Mouse (Mus musculus) cortical plate, adult 2 months (tissue): ENCODE results near the gene Hip1. TPM values are rescaled to one million over a fixed set of nuclear protein-coding genes. Genes with fewer than 3 reads are reported as not detected.
A peak's percentile ranks its signal among the peaks of the same experiment; 100 is the strongest.

Source experiments
- H3K27ac ChIP-seq: fragments of 200-500 bp; 2 replicates; pipeline ENCODE4 v1.5.1; 2012; ENCODE audit warnings: low read length, control low read depth, inconsistent platforms; ENCODE audit not compliant: insufficient read depth
- H3K4me1 ChIP-seq: fragments of 200-500 bp; 2 replicates; pipeline ENCODE4 v1.6.1; 2011; ENCODE audit warnings: low read length; ENCODE audit not compliant: control insufficient read depth, insufficient read depth
- H3K4me3 ChIP-seq: fragments of 200-500 bp; 2 replicates; pipeline ENCODE4 v1.5.1; 2011; ENCODE audit warnings: mild to moderate bottlenecking, low read length, control low read depth; ENCODE audit not compliant: insufficient read depth
- CTCF ChIP-seq: fragments of 200-500 bp; IDR thresholded peaks from 2 replicates; pipeline ENCODE4 v1.5.1; 2011; ENCODE audit warnings: mild to moderate bottlenecking, control low read depth, low read length; ENCODE audit not compliant: insufficient read depth; ENCODE audit errors: extremely low read depth
- POLR2A ChIP-seq: fragments of 200-500 bp; IDR thresholded peaks from 2 replicates; pipeline ENCODE4 v1.6.1; 2011; ENCODE audit warnings: mild to moderate bottlenecking, low read length, control low read depth; ENCODE audit not compliant: insufficient read depth; ENCODE audit errors: extremely low read depth
- polyA plus RNA-seq: library from polyadenylated mRNA; depleted of rRNA; stranded (reverse); fragments of >200 nt; gene quantifications from 2 replicates; pipeline ENCODE4 v1.2.3, GENCODE M21; 2012

Hip1 gene
- polyA plus RNA-seq, 1 experiment, result 29.1 TPM

GRCm38 (mm10) chr5:135517348-135517883 lies 27.5 kb downstream of the Hip1 start:
- no peak overlapping the region for H3K27ac ChIP-seq
- TF ChIP-seq CTCF, result no peak
- TF ChIP-seq POLR2A, result no peak
- H3K4me3 ChIP-seq, result no peak overlapping the region
- no peaks in the 10 kb centered on the region for H3K4me1 ChIP-seq

GRCm38 (mm10) chr5:135513131-135513530 lies 31.8 kb downstream of the Hip1 start:
- TF ChIP-seq CTCF (no peak), POLR2A (no peak)
- Histone ChIP-seq H3K4me1 (no peaks in the 10 kb centered on the region), H3K27ac (no peak overlapping the region), H3K4me3 (no peak overlapping the region)

GRCm38 (mm10) chr5:135511105-135511504 lies 33.8 kb downstream of the Hip1 start:
- Histone ChIP-seq H3K27ac (no peak overlapping the region), H3K4me3 (no peak overlapping the region), H3K4me1 (peaks cover 3% of the 10 kb centered on the region; the same call in 1 of the 2 replicates)
- TF ChIP-seq CTCF, result 0 out of 2 replicates have a peak, but pooled peaks have one; percentile 5
- TF ChIP-seq POLR2A, result no peak

GRCm38 (mm10) chr5:135508284-135508683 lies 36.6 kb downstream of the Hip1 start:
- Histone ChIP-seq H3K4me1 (peaks cover 3% of the 10 kb centered on the region; the same call in 1 of the 2 replicates), H3K27ac (no peak overlapping the region), H3K4me3 (no peak overlapping the region)
- TF ChIP-seq CTCF, result no peak
- TF ChIP-seq POLR2A, result no peak

- H3K27ac ChIP-seq, result no peak overlapping the region
- peaks cover 3% of the 10 kb centered on the region; the same call in 1 of the 2 replicates for H3K4me1 ChIP-seq
- H3K4me3 ChIP-seq, result no peak overlapping the region
- TF ChIP-seq CTCF, result no peak
- TF ChIP-seq POLR2A, result no peak
Measured at GRCm38 (mm10) chr5:135507561-135508273, 37.2 kb downstream of the Hip1 start.

GRCm38 (mm10) chr5:135505442-135505841 lies 39.5 kb downstream of the Hip1 start:
- TF ChIP-seq POLR2A (no peak), CTCF (no peak)
- Histone ChIP-seq H3K27ac (no peak overlapping the region), H3K4me1 (peaks cover 3% of the 10 kb centered on the region; the same call in 1 of the 2 replicates), H3K4me3 (no peak overlapping the region)

GRCm38 (mm10) chr5:135502931-135503330 lies 42.0 kb downstream of the Hip1 start:
- no peak overlapping the region for H3K27ac ChIP-seq
- TF ChIP-seq CTCF, result no peak
- TF ChIP-seq POLR2A, result no peak

GRCm38 (mm10) chr5:135502027-135502426 lies 42.9 kb downstream of the Hip1 start:
- Histone ChIP-seq H3K4me3 (no peak overlapping the region), H3K4me1 (no peaks in the 10 kb centered on the region), H3K27ac (no peak overlapping the region)
- TF ChIP-seq CTCF (no peak), POLR2A (no peak)

More at GRCm38 (mm10) chr5:135502931-135503330, 42.0 kb downstream of the Hip1 start:
- Histone ChIP-seq H3K4me3 (no peak overlapping the region), H3K4me1 (peaks cover 2% of the 10 kb centered on the region; the same call in 1 of the 2 replicates)

- Histone ChIP-seq H3K4me3 (no peak overlapping the region), H3K27ac (no peak overlapping the region), H3K4me1 (no peaks in the 10 kb centered on the region)
- TF ChIP-seq POLR2A (no peak), CTCF (no peak)
Measured at GRCm38 (mm10) chr5:135498914-135499313, 46.0 kb downstream of the Hip1 start.
